Mouse (Mus musculus) MEL-GATA-1-ER (cell line): Measurements from ENCODE around the gene Fgfr2.

ENCODE experiments used
- DNase-seq: peaks from one replicate; pipeline ENCODE4 v3.0.0-alpha.2; 2012; ENCODE audit warnings: low read depth; ENCODE audit errors: extremely low read depth

Gene Fgfr2

GRCm38 (mm10) chr7:133088411-133088810 lies 34.7 kb downstream of the Fgfr2 start:
- DNase-seq, result no peak

- no peak for DNase-seq
Measured at GRCm38 (mm10) chr7:133085408-133085807, 37.7 kb downstream of the Fgfr2 start.

- no peak for DNase-seq
Measured at GRCm38 (mm10) chr7:133083936-133084614, 39.1 kb downstream of the Fgfr2 start.

DNA sequence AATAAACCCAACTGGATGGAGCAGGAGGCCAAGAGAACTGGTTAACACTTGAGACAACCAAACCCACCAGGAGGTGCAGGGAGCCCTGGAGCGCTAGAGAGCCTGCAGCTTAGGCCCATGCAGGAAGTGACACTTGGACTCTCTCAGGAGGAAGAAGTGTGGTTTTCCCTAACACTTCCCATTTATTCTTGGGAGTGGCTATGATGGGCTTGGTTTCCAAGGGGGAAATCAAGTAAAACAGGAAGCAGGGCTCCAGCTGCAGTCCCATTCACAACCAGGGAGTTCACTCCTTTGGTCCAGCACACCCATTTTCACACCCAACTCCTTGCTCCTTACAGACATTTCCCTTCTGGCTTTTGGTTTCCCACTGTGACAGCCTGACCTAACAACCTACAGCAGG lies 44.2 kb downstream of the Fgfr2 start:
- no peak for DNase-seq

DNA sequence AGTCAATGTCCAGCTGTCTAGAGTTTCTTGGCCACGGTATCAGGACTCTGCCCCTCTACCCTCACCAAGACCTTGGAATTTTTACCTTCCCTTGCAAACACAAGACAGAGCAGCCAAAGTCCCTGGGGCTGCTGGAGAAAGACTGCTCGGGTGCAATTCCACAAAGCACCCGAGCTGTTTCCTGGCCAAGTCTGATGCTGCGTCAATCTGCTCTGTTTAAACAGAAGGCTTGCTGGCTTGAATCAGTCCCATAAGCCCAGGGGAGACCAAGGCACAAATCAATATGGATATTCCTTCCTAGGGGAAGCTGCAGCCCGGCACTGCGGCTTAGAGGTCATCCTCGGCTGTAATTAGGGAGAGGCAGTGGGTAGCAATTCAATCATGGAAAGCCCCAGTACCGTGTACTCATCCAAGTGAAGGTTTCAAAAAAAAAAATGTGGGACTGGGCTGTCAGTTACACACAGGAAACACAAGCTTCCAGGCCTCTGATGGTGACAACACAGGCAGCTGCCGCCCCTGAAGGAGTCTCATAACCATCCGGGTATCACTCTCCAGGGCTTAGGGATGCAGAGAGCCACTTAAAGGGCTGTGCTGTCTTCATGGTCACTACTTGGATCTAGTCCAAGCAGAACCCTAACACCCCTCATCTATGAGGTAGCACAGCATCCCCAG lies 48.6 kb downstream of the Fgfr2 start:
- no peak for DNase-seq

GRCm38 (mm10) chr7:133073147-133073651 lies 50.0 kb downstream of the Fgfr2 start:
- no peak for DNase-seq

DNA sequence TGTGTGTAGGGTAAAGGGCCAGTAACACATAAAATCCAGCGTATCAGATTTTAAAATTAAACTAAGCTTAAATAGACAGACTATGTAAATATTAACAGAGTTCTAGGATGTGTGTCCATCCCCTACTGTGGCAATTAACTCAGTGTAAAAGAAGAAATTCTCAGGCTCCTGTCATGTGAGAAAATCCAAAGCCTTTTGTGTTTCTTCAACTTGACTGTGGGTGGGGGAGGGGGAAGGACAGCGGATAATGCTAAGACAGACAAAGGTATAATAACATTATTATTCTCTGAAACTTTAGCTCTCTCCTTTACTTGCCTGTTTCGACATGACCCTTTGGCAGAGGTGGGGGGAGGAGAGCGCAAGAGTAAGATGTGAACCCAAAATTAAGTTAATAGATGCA lies 50.6 kb downstream of the Fgfr2 start:
- DNase-seq, result no peak

DNA sequence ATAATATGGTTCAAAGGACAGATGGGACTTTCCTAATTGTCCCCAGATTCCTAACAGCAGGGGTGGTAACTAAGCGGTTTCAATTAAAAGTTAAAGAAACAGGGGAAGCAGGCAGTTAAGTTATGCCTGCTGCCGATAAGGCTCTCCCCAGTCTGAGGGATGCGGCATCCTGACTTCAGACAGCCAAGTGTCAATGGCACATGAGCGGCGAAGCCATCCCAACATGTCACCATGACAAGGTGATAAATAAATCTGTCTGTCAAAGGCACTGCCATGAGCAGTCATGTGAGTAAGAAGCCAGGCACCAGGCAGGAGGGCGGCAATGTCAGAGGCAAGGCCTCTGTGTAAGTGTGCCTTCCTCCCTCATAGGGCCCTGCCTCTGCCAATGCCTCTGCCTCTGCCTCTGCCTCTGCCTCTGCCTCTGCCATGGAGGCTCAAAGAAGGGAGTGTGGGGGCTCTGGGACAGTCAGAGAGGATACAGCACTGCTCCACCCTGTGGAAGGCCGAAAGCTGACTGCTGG lies 55.8 kb downstream of the Fgfr2 start:
- DNase-seq, result no peak

- DNase-seq, result no peak
Measured at GRCm38 (mm10) chr7:133066776-133067175, 56.4 kb downstream of the Fgfr2 start.

GRCm38 (mm10) chr7:133062055-133062454 lies 61.1 kb downstream of the Fgfr2 start:
- DNase-seq, result no peak

DNA sequence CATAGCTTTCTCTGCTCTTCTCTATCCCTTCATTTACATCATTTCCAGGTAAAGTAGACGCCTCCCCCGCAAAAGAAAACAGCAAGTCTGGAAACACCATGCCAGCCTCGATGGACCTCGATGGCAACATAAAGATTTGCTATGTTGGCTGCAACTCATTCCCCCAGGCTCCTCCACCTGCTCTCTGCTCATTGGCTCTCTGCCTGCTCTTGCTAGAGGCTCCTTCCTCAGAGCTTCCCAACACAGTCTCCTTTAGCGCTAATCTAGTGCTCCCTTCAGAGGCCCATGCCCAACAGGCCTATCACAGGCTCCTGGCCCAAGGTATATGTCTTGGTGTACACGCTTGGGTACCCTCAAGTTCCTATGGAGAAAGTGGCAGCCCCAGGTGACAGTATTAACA lies 63.0 kb downstream of the Fgfr2 start:
- DNase-seq, result no peak

GRCm38 (mm10) chr7:133059517-133060104 lies 63.5 kb downstream of the Fgfr2 start:
- DNase-seq, result no peak

DNA sequence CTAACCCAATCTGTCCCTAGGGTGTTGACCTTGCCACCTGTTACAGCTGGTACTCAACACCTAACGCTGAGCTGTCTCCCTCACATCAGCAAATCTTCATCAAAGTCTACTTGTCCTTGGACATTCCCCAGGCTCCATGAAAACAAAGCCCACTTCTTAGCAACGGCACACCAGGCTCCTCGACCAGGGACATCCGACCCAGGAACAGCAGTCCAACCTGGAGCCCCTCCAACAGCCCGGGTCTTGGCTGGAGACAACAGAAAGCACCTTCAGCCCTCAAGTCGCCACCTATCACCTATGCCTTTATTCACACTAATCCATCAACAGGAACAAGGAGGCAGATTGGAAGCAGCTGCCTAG lies 64.0 kb downstream of the Fgfr2 start:
- no peak for DNase-seq

DNA sequence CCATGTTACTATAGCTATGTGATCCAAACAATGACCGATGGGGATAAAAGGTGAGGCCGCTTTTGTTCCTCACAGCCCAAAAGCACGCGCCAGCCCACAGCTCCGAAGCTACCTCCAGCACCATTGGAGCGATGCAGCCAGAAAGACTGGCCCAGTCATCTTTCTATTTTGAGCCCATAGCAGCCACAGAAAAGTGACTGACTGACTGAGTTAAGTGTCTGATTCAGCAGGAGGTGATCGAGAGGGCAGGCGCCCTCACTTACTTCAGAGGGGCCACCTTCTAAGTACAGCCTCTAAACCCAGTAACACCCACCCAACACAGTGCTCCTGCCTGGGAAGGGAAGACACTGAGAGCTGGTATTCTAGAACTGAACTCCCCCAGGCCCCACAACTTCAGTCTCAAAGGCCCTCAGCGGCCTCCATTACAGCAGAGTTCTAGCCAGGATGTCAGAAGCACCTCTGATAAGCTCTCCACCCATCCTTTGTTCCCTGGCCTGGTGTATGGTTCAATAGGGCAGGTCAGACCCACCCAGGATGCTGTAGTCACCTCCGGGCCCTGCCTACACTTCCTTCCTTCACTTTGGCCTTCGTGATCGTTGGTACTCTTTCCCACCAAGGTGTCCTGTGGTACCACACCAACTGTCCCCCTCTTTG lies 64.5 kb downstream of the Fgfr2 start:
- DNase-seq, result no peak

DNA sequence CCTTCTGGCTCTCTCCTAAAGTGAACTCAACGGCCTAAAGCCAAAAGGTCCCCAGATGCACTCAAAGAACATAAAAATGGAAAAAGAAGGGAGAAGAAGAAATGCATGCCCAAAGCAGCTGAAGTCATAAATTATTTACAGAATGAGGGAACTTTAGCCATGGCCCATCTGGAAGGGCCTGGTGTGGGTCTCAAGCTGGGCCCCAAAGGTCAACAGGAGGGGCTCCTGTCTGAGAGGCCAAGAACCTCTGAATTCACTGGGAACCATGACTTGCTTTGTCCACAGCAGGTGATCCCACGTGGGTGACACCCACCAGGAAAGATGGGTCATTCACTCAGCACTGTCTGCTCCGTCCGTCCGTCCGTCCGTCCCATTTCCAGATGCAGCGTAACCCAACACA lies 66.2 kb downstream of the Fgfr2 start:
- no peak for DNase-seq

DNA sequence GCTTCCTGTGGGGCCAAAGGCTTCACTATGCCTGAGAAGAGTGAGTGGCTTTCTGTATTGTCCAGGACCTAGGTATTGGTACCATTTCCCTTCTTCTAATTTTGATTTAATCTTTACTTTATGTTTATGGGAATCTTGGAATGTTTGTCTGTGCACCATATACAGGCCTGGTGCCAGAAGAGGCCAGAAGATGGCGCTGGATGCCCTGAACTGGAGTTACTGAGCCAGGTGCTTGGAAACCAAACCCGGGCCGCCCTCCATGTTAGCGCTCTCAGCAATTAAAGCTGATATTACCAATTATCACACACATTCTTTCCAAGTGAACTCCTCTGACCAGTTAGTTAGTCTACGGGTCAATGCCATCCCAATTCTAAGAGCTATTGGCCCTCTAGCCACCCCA lies 68.7 kb downstream of the Fgfr2 start:
- DNase-seq, result no peak

- no peak for DNase-seq
Measured at GRCm38 (mm10) chr7:133053757-133054156, 69.4 kb downstream of the Fgfr2 start.

GRCm38 (mm10) chr7:133052819-133053218 lies 70.3 kb downstream of the Fgfr2 start:
- DNase-seq, result no peak

DNA sequence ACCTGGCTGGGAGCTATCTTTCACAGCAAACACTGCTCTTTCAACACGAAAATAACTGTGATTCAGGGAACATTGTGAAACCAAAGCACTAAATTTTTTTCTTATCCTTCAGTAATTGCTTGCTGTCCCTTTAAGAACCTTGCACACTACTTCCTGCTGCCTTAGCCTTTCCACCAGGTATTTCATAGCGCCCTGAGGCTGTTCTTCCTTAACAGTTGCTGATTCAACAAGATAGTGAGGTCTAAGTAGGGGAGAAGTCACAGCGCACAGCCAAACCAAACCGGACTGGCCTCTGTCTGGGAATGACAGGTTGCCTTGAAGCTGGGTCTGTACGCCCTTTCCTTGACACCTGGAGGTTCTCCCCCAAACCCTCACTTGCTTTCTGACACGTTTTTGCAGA lies 72.5 kb downstream of the Fgfr2 start:
- no peak for DNase-seq

DNA sequence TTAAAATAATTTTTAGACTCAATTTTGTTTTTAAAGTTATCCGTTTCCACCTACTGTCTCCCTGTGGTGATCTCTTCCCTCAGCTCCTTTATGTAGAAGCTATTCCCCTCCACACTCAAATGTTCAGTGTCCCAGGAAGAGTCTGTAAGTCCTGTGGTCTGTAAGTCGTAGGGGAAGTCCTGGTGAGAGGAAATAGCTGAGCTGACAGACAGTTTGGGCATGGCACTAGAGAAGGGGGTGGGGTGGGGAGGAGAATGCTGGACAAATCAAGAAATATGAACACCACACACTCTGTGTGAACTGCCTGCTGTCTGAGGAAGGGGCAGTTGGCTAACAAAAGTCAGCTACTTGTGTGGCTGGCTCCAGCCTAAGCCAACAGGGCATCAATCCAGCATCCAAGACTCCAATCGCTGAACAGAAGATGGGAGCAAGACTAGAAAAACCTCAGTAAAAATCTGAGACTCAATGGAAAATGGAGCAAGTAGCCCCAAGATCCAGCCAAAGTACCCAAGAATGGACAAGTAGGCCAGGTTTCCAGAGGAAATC lies 75.0 kb downstream of the Fgfr2 start:
- no peak for DNase-seq

- DNase-seq, result no peak
Measured at GRCm38 (mm10) chr7:133047287-133047686, 75.9 kb downstream of the Fgfr2 start.

- DNase-seq, result no peak
Measured at GRCm38 (mm10) chr7:133044721-133045120, 78.4 kb downstream of the Fgfr2 start.
